Mouse (Mus musculus) cerebellum, postnatal 36 days (tissue): ENCODE measurements around the gene Kcnv2.

Source experiments
- DNase-seq, 2 experiments: peaks; one replicate each; pipeline ENCODE4 v3.0.0; 2021 to 2022; ENCODE audit warnings: mixed read lengths in 2 of 2

The Kcnv2 gene

GRCm38 (mm10) chr19:27366113-27366746 lies 43.8 kb downstream of the Kcnv2 start:
- no peak for DNase-seq

DNA sequence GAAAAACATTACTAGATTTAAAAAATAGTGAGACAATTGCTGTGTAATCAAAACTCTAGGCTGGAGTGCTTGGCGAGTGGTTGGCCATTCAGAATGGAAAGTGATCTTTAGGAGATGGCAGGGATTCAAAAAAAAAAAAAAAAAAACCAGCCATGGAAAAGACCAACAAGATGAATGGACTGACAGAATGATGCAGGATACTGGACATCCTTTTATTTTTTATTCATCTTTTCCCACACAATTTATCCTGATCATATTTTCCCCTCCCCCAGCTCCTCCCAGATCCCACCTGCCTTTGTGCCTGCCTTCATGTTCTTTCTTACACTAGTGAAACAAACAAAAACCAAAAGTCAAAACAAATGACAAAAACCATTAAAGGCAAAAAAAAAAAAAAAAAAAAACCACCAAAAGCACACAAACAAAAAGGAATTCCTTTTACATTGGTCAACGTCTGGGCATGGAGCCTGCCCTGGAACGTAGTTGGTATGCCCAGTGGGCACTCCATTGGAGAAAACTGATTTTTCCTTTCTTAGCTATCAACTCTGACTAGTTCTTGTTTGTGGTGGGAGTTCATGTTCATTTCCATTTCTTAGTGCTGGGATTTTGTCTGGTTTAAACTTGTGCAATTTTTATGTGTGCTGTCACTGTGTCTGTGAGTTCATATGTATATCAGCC lies 47.2 kb downstream of the Kcnv2 start:
- no peak for DNase-seq

DNA sequence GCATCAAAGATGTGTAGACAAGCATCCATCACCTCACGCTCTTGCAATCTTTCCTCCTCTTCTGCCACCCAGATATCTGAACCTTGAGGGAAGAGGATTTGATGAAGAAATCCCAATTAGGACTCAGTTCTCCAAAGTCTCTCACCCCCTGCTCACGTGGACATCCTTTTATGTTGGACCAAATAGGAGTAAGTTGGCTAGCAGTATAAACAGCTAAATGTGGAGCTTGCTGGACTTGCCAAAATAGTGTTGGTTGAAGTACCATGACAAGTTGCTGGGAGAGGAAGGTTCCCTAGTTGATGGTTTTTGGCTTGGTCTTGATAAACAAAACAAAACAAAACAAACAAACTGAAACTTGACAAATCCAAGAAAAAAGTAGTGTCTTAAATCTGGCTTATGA lies 47.8 kb downstream of the Kcnv2 start:
- no peak for DNase-seq

DNA sequence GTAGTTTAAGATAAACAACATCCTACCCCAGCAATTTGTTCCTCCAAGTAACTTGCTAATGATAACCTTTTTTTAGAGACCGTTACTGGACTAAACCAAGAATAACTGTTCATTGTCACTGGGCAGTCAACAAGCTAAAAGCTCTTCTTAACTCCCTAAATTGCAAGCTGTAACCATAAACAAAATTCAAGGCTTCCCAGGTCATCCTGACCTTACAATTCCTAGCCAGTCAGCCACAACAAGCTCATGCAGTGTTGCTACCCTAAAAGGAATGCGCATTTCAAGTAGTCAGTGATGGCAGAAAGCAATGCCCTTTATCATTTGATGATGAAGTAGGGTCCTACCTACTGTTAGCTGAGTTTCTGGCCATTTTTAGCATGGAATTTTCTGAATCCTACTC lies 48.4 kb downstream of the Kcnv2 start:
- DNase-seq: no peak

DNA sequence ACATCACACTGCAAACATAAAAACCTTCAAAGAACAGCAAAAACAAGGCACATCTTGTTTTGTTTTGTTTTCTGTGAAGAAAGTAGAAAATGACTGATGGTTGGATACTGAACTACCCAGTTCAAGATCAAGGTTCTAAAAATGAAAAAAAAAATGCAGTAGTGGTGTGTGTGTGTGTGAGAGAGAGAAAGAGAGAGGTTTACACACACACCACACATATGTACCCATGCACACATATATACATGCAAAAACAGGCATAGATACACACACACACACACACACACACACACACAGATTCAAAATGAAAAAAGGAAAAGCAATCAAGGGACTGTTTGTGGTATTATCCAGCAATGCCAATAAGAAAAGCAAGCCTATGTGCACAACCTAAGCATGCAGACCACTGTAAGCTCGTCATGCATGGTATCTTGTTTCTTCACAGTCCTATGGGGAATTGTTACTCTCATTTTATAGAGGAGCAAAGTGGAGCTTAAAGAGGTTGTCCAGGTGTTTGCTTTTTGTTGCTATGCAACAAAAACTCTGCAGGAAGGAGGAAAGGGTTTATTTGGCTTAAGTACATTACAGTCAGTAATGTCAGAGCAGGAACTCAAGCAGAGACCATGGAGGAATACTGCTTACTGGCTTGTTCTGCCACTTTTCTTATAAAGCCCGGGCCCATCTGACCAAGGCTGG lies 57.5 kb downstream of the Kcnv2 start:
- DNase-seq: no peak

GRCm38 (mm10) chr19:27382131-27382530 lies 59.7 kb downstream of the Kcnv2 start:
- no peak for DNase-seq

DNA sequence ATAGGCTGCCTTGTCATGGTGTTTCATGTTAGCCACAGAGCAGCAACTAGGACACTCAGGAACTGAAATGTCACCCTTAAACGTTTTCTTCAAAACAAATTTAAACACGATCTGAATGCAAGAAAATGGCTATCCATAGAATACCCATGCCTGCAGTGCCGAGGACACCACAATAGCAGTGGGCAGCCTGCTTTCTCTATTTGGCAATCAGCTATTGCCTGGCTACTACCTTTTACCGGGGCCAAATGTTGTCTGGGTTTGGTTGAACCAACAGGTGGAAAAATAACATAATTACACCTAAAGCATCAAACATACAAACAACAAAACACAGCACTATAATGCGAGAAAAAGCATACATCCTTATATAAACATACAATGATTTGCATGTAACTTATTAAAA lies 60.9 kb downstream of the Kcnv2 start:
- DNase-seq: no peak

GRCm38 (mm10) chr19:27385304-27385703 lies 62.9 kb downstream of the Kcnv2 start:
- no peak for DNase-seq
